Mouse (Mus musculus) G1E (cell line): ENCODE data around the gene Nxf7. TPM values are rescaled to one million over a fixed set of nuclear protein-coding genes. Genes with fewer than 3 reads are reported as not detected.
"Not testable (repeated sequence)": the region's sequence is repeated elsewhere in the genome, so short reads cannot be mapped to it uniquely, and the experiment has no call there.

Experiments
- ATAC-seq: 2 replicates; pipeline ENCODE4 v1.8.0; 2016; ENCODE audit warnings: mild to moderate bottlenecking; ENCODE audit not compliant: insufficient number of reproducible peaks, poor library complexity, low FRiP score, severe bottlenecking; ENCODE audit errors: extremely low read depth
- DNase-seq: peaks from one replicate; pipeline ENCODE4 v3.0.0; 2012; ENCODE audit warnings: low spot score
- H3K27me3 ChIP-seq: 2 replicates; pipeline ENCODE4 v1.6.1; 2012; ENCODE audit warnings: mild to moderate bottlenecking, low read length, inconsistent platforms; ENCODE audit not compliant: insufficient read depth
- H3K36me3 ChIP-seq: replicated peaks from 2 replicates; pipeline ENCODE3; 2012; ENCODE audit warnings: mild to moderate bottlenecking, inconsistent platforms
- H3K4me1 ChIP-seq: 2 replicates; pipeline ENCODE4 v1.6.1; 2012; ENCODE audit warnings: low read depth, low read length, inconsistent platforms, mixed read lengths; ENCODE audit not compliant: insufficient read depth
- H3K4me3 ChIP-seq: 2 replicates; pipeline ENCODE4 v1.5.1; 2012; ENCODE audit warnings: low read depth, mild to moderate bottlenecking, inconsistent platforms, low read length, moderate library complexity, mixed read lengths
- H3K9me3 ChIP-seq: replicated peaks from 2 replicates; pipeline ENCODE4 v1.6.1; 2012; ENCODE audit warnings: inconsistent platforms
- CTCF ChIP-seq: IDR thresholded peaks from 2 replicates; pipeline ENCODE4 v1.5.1; 2012; ENCODE audit warnings: low read depth, low read length, inconsistent platforms, mixed read lengths
- GATA1 ChIP-seq: IDR thresholded peaks from 2 replicates; pipeline ENCODE4 v1.6.1; 2012; ENCODE audit warnings: borderline replicate concordance, low read length, inconsistent platforms, mixed read lengths
- GATA2 ChIP-seq: IDR thresholded peaks from 2 replicates; pipeline ENCODE4 v1.6.1; 2012; ENCODE audit warnings: low read depth, low read length, inconsistent platforms, borderline replicate concordance
- POLR2AphosphoS5 ChIP-seq: IDR thresholded peaks from 2 replicates; pipeline ENCODE4 v1.6.1; 2012; ENCODE audit warnings: low read depth, low read length, inconsistent platforms; ENCODE audit not compliant: insufficient replicate concordance
- TAL1 ChIP-seq: conservative IDR thresholded peaks from 2 replicates; pipeline ENCODE4 v1.6.1; 2012; ENCODE audit warnings: low read depth, low read length, inconsistent platforms, mixed read lengths
- polyA plus RNA-seq: library from polyadenylated mRNA; stranded (reverse); fragments of >175 nt; gene quantifications from 2 replicates; pipeline ENCODE4 v1.2.3, GENCODE M21; 2012
- total RNA-seq, 2 experiments: library from RNA; stranded (forward) in 1 of 2; stranded (reverse) in 1 of 2; fragments of 200-1000 nt in 1 of 2; fragments of >200 nt in 1 of 2; fragmentation: Nextera tagmentation in 1 of 2; gene quantifications; 2 replicates each; pipeline ENCODE4 v1.2.3; 2014 to 2017

Gene Nxf7
- total RNA-seq (2014; fragmentation: Nextera tagmentation) (not detected in 2 replicates), total RNA-seq (2017) (not detected in 2 replicates), polyA plus RNA-seq (not detected in 2 replicates)

GRCm38 (mm10) chrX:135598677-135599076 lies at the start of gene Nxf7:
Gene Nxf7 (minus strand): TSS chrX:135598777.
- DNase-seq: no peak

GRCm38 (mm10) chrX:135627605-135628004 lies 29.0 kb upstream of the Nxf7 start, which contains the start of gene Prame:
Gene Prame (minus strand): TSS chrX:135627705.
- TF ChIP-seq POLR2AphosphoS5 (no peak), CTCF (no peak), GATA1 (no peak), TAL1 (no peak), GATA2 (no peak)
- Histone ChIP-seq H3K4me1 (no peaks in the 10 kb centered on the region), H3K36me3 (no peaks in the 10 kb centered on the region), H3K4me3 (no peak within 1 kb of the TSS), H3K27me3 (no peaks in the 10 kb centered on the region), H3K9me3 (no peaks in the 10 kb centered on the region)
- no peak for ATAC-seq
- DNase-seq: no peak

More at GRCm38 (mm10) chrX:135598677-135599076, at the start of gene Nxf7:
- Histone ChIP-seq H3K9me3 (peaks cover 3% of the 10 kb centered on the region), H3K27me3 (no peaks in the 10 kb centered on the region), H3K4me1 (no peaks in the 10 kb centered on the region), H3K36me3 (no peaks in the 10 kb centered on the region), H3K4me3 (no peak within 1 kb of the TSS)
- ATAC-seq: no peak
- TF ChIP-seq GATA2: no peak
- no peak for TF ChIP-seq TAL1
- TF ChIP-seq POLR2AphosphoS5: no peak
- TF ChIP-seq CTCF: no peak
- TF ChIP-seq GATA1: no peak

DNA sequence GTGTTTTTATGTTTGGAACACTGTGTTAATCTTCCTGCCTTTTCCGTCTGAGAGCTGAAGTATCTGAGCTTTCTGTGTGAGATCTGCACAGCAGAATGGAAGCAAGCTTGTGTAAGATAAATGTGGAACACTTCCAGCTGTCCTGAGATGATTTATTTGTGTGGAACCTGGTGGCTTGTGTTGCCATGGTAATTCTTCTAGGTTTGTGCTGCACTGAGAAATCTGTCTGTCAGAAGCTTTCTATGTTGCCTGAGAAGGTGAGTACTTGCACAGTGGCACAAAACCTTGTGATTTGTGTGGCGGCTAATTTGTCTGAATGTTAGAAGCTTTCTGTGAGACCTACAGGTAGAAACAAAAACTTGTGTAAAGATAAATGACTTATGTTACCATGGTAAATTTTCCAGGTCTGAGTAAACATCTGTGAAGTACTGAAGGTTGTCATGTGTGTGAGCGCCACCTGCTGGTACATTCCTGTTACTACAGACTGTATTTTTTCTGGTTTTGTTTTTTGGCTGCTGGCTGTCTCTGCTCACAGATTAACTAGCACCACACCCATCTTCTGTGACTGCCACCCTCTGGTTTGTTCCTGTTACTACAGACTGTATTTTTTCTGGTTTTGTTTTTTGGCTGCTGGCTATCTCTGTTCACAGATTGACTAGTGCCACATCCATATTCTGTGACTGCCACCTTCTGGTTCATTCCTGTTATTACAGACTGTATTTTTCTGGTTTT lies 2.9 kb upstream of the Nxf7 start:
- H3K9me3 ChIP-seq, H3K4me3 ChIP-seq, H3K36me3 ChIP-seq, DNase-seq, H3K27me3 ChIP-seq, H3K4me1 ChIP-seq, ATAC-seq: not testable (repeated sequence)

DNA sequence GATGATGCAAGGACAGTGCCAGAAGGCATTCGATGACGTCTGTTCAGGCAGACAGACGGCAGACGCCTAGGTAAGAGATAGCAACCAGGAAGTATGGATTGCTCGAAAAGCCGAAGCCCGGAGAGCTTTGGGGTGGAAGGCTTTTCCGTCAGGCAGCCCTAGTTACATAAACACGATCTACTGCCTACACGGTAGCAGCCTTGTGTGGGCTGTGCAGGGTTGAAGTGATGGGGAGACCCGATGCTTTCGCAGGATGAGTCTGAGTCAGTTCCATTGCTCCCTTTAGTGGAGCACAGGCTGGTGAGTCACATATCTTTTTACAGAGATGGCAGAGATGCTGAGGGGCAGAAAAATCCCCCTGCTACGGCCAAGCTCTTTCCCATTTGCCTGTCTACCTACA lies 481 bp downstream of the Nxf7 start:
- H3K4me3 ChIP-seq: no peak overlapping the region
- DNase-seq (no peak), ATAC-seq (no peak)
- H3K27me3 ChIP-seq: no peaks in the 10 kb centered on the region
- H3K9me3 ChIP-seq: peaks cover 3% of the 10 kb centered on the region
- H3K4me1 ChIP-seq: no peaks in the 10 kb centered on the region
- H3K36me3 ChIP-seq: no peaks in the 10 kb centered on the region
- TF ChIP-seq GATA2 (no peak), CTCF (no peak), POLR2AphosphoS5 (no peak), TAL1 (no peak), GATA1 (no peak)

- no peak for DNase-seq
- TF ChIP-seq CTCF (no peak), POLR2AphosphoS5 (no peak), GATA1 (no peak), TAL1 (no peak), GATA2 (no peak)
- Histone ChIP-seq H3K9me3 (no peaks in the 10 kb centered on the region), H3K36me3 (no peaks in the 10 kb centered on the region), H3K27me3 (no peaks in the 10 kb centered on the region), H3K4me3 (no peak overlapping the region), H3K4me1 (no peaks in the 10 kb centered on the region)
- ATAC-seq: no peak
Measured at GRCm38 (mm10) chrX:135576412-135576811, 22.2 kb downstream of the Nxf7 start.

GRCm38 (mm10) chrX:135574958-135575628 lies 23.5 kb downstream of the Nxf7 start:
- not testable (repeated sequence) for DNase-seq, H3K4me1 ChIP-seq, H3K4me3 ChIP-seq, H3K9me3 ChIP-seq, ATAC-seq, H3K36me3 ChIP-seq, H3K27me3 ChIP-seq

DNA sequence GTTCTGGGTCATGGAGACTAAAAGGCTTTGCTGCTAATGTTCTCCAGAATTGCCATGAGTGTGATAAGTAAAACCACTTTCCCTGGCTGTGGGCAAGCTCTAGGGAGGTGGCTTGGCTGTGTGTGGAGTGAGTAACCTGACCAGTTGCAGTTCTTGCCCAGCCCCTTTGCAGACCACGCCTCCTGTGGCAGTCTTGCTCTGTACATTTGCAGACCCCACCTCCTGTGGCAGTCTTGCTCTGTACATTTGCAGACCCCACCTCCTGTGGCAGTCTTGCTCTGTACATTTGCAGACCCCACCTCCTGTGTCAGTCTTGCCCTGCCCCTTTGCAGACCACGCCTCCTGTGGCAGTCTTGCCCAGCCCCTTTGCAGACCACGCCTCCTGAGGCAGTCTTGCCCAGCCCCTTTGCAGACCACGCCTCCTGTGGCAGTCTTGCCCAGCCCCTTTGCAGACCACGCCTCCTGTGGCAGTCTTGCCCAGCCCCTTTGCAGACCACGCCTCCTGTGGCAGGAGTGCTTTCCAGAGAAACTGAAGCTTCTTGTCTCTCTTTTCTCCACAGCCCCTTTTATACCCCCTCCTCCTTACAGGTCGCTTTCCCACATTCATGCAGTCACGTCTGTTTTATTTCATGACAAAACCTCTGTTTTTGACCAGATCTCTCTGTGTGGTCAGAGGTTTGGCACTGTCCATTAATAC lies 24.2 kb downstream of the Nxf7 start:
- H3K27me3 ChIP-seq, H3K9me3 ChIP-seq, H3K36me3 ChIP-seq, ATAC-seq, DNase-seq, H3K4me1 ChIP-seq, H3K4me3 ChIP-seq: not testable (repeated sequence)

DNA sequence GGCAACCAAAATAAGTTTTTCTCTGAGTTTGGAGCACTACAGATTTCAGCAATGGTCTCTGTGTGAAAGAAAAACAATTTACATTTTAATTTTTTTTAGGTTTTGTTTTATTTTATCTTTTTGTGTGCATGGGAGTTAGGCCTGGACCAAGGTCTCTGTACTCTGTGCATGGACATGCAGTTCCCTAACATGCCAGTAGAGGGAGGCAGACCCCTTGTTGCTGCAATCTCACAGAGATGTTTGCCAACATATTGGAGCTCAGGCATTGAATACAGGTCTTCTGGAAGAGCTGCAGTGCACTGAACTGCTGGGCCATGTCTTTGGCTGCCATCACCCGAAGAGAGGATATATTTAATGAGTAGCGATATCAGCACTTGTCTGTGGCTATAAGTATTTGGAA lies 29.1 kb downstream of the Nxf7 start:
- H3K4me3 ChIP-seq, H3K9me3 ChIP-seq, H3K36me3 ChIP-seq, H3K27me3 ChIP-seq, DNase-seq, H3K4me1 ChIP-seq, ATAC-seq: not testable (repeated sequence)

- H3K4me1 ChIP-seq, H3K9me3 ChIP-seq, DNase-seq, H3K36me3 ChIP-seq, H3K27me3 ChIP-seq, ATAC-seq, H3K4me3 ChIP-seq: not testable (repeated sequence)
Measured at GRCm38 (mm10) chrX:135564934-135565333, 33.6 kb downstream of the Nxf7 start.
